Mouse (Mus musculus): ENCODE data around the gene Ifi204. TPM values are rescaled to one million over a fixed set of nuclear protein-coding genes. Genes with fewer than 3 reads are reported as not detected.
"Not testable (repeated sequence)": the region's sequence is repeated elsewhere in the genome, so short reads cannot be mapped to it uniquely, and the experiment has no call there.

The Ifi204 gene
- polyA plus RNA-seq (2016; fragmentation: Nextera tagmentation; extraction: Ambion mirVana): 0.46 and 0.49 TPM in 2 replicates

GRCm38 (mm10) chr1:173766848-173767617 is at the start of gene Ifi204:
Gene Ifi204 (minus strand): TSS chr1:173766943.
- 82% methylated on average over 5 of the region's 5 CpGs for WGBS
- not testable (repeated sequence) for H3K9ac ChIP-seq (replicated peaks); H3K27ac ChIP-seq; ATAC-seq (ENCODE audit: insufficient number of reproducible peaks, insufficient read depth, low FRiP score, low TSS enrichment, low read depth); H3K27me3 ChIP-seq; H3K4me3 ChIP-seq (replicated peaks); H3K36me3 ChIP-seq; H3K9me3 ChIP-seq; H3K4me1 ChIP-seq (replicated peaks); H3K4me2 ChIP-seq

GRCm38 (mm10) chr1:173809294-173809693 is 42.6 kb upstream of the Ifi204 start:
- ATAC-seq (ENCODE audit: insufficient number of reproducible peaks, insufficient read depth, low FRiP score, low TSS enrichment, low read depth); H3K9ac ChIP-seq (replicated peaks); H3K9me3 ChIP-seq; H3K27ac ChIP-seq; H3K4me1 ChIP-seq (replicated peaks); H3K4me3 ChIP-seq (replicated peaks); H3K27me3 ChIP-seq; H3K4me2 ChIP-seq; H3K36me3 ChIP-seq: not testable (repeated sequence)
- WGBS: 89% methylated on average over 2 of the region's 2 CpGs

GRCm38 (mm10) chr1:173802689-173803281 is 36.0 kb upstream of the Ifi204 start:
- H3K9me3 ChIP-seq; H3K9ac ChIP-seq (replicated peaks); ATAC-seq (ENCODE audit: insufficient number of reproducible peaks, insufficient read depth, low FRiP score, low TSS enrichment, low read depth); H3K4me1 ChIP-seq (replicated peaks); H3K27me3 ChIP-seq; H3K4me3 ChIP-seq (replicated peaks); H3K36me3 ChIP-seq; H3K4me2 ChIP-seq; H3K27ac ChIP-seq: not testable (repeated sequence)
- 72% methylated on average over 2 of the region's 2 CpGs for WGBS

GRCm38 (mm10) chr1:173802207-173802606 is 35.5 kb upstream of the Ifi204 start:
- H3K9ac ChIP-seq (replicated peaks); H3K4me2 ChIP-seq; H3K27ac ChIP-seq; H3K27me3 ChIP-seq; H3K4me1 ChIP-seq (replicated peaks); ATAC-seq (ENCODE audit: insufficient number of reproducible peaks, insufficient read depth, low FRiP score, low TSS enrichment, low read depth); H3K4me3 ChIP-seq (replicated peaks); H3K36me3 ChIP-seq; H3K9me3 ChIP-seq: not testable (repeated sequence)
- 73% methylated on average over 3 of the region's 3 CpGs for WGBS

- H3K4me1 ChIP-seq (replicated peaks); H3K9me3 ChIP-seq; H3K27me3 ChIP-seq; H3K4me2 ChIP-seq; H3K4me3 ChIP-seq (replicated peaks); H3K27ac ChIP-seq; H3K36me3 ChIP-seq; ATAC-seq (ENCODE audit: insufficient number of reproducible peaks, insufficient read depth, low FRiP score, low TSS enrichment, low read depth); H3K9ac ChIP-seq (replicated peaks): not testable (repeated sequence)
- WGBS: 81% methylated on average over 2 of the region's 2 CpGs
Observed at GRCm38 (mm10) chr1:173801791-173802190, 35.0 kb upstream of the Ifi204 start.

GRCm38 (mm10) chr1:173773457-173773856 is 6.7 kb upstream of the Ifi204 start:
- not testable (repeated sequence) for H3K4me2 ChIP-seq; H3K27me3 ChIP-seq; H3K4me1 ChIP-seq (replicated peaks); ATAC-seq (ENCODE audit: insufficient number of reproducible peaks, insufficient read depth, low FRiP score, low TSS enrichment, low read depth); H3K4me3 ChIP-seq (replicated peaks); H3K36me3 ChIP-seq; H3K9ac ChIP-seq (replicated peaks); H3K27ac ChIP-seq; H3K9me3 ChIP-seq
- WGBS: 60% methylated on average over 3 of the region's 3 CpGs

GRCm38 (mm10) chr1:173760032-173760431 is 6.7 kb downstream of the Ifi204 start:
- H3K9me3 ChIP-seq; H3K9ac ChIP-seq (replicated peaks); H3K27me3 ChIP-seq; H3K4me3 ChIP-seq (replicated peaks); H3K4me1 ChIP-seq (replicated peaks); H3K4me2 ChIP-seq; H3K27ac ChIP-seq; H3K36me3 ChIP-seq; ATAC-seq (ENCODE audit: insufficient number of reproducible peaks, insufficient read depth, low FRiP score, low TSS enrichment, low read depth): not testable (repeated sequence)
- WGBS: 87% methylated on average over 5 of the region's 5 CpGs

- H3K4me2 ChIP-seq: no peak overlapping the region
- WGBS: 67% methylated on average over 1 of the region's 1 CpGs
- no peak for ATAC-seq (ENCODE audit: insufficient number of reproducible peaks, insufficient read depth, low FRiP score, low TSS enrichment, low read depth)
Observed at GRCm38 (mm10) chr1:173742262-173742661, 24.5 kb downstream of the Ifi204 start.

GRCm38 (mm10) chr1:173741656-173742055 is 25.1 kb downstream of the Ifi204 start, which contains the start of gene Ifi207:
Gene Ifi207 (minus strand): TSS chr1:173741747.
- no peak within 1 kb of the TSS for H3K4me3 ChIP-seq (replicated peaks)
- H3K4me1 ChIP-seq (replicated peaks): no peaks in the 10 kb centered on the region
- 75% methylated on average over 4 of the region's 4 CpGs for WGBS
- H3K4me2 ChIP-seq: no peak within 1 kb of the TSS
- no peak within 1 kb of the TSS for H3K27ac ChIP-seq
- no peak for ATAC-seq (ENCODE audit: insufficient number of reproducible peaks, insufficient read depth, low FRiP score, low TSS enrichment, low read depth)
- H3K36me3 ChIP-seq: no peaks in the 10 kb centered on the region
- H3K27me3 ChIP-seq: no peaks in the 10 kb centered on the region
- H3K9me3 ChIP-seq: no peaks in the 10 kb centered on the region
- H3K9ac ChIP-seq (replicated peaks): no peak within 1 kb of the TSS

More at GRCm38 (mm10) chr1:173742262-173742661, 24.5 kb downstream of the Ifi204 start:
- Histone ChIP-seq H3K9ac (replicated peaks) (no peak overlapping the region), H3K27ac (no peak overlapping the region), H3K4me3 (replicated peaks) (no peak overlapping the region), H3K4me1 (replicated peaks) (no peaks in the 10 kb centered on the region), H3K36me3 (no peaks in the 10 kb centered on the region), H3K27me3 (no peaks in the 10 kb centered on the region), H3K9me3 (no peaks in the 10 kb centered on the region)

GRCm38 (mm10) chr1:173740537-173740936 is 26.2 kb downstream of the Ifi204 start:
- Histone ChIP-seq H3K4me3 (replicated peaks) (no peak overlapping the region), H3K27me3 (no peaks in the 10 kb centered on the region), H3K36me3 (no peaks in the 10 kb centered on the region), H3K27ac (no peak overlapping the region), H3K4me2 (no peak overlapping the region), H3K4me1 (replicated peaks) (no peaks in the 10 kb centered on the region), H3K9ac (replicated peaks) (no peak overlapping the region), H3K9me3 (no peaks in the 10 kb centered on the region)
- ATAC-seq (ENCODE audit: insufficient number of reproducible peaks, insufficient read depth, low FRiP score, low TSS enrichment, low read depth): no peak

- H3K36me3 ChIP-seq: no peaks in the 10 kb centered on the region
- H3K9ac ChIP-seq (replicated peaks): no peak overlapping the region
- no peak overlapping the region for H3K27ac ChIP-seq
- H3K4me3 ChIP-seq (replicated peaks): no peak overlapping the region
- no peaks in the 10 kb centered on the region for H3K27me3 ChIP-seq
- no peak overlapping the region for H3K4me2 ChIP-seq
- no peaks in the 10 kb centered on the region for H3K9me3 ChIP-seq
- ATAC-seq (ENCODE audit: insufficient number of reproducible peaks, insufficient read depth, low FRiP score, low TSS enrichment, low read depth): no peak
- 55% methylated on average over 2 of the region's 2 CpGs for WGBS
- H3K4me1 ChIP-seq (replicated peaks): no peaks in the 10 kb centered on the region
Observed at GRCm38 (mm10) chr1:173736986-173737385, 29.8 kb downstream of the Ifi204 start.

GRCm38 (mm10) chr1:173735015-173735414 is 31.7 kb downstream of the Ifi204 start:
- not testable (repeated sequence) for H3K4me2 ChIP-seq; H3K27ac ChIP-seq; H3K9me3 ChIP-seq; H3K4me3 ChIP-seq (replicated peaks); ATAC-seq (ENCODE audit: insufficient number of reproducible peaks, insufficient read depth, low FRiP score, low TSS enrichment, low read depth); H3K9ac ChIP-seq (replicated peaks); H3K27me3 ChIP-seq; H3K4me1 ChIP-seq (replicated peaks); H3K36me3 ChIP-seq
- 84% methylated on average over 4 of the region's 4 CpGs for WGBS

Data from limb, embryonic 12.5 days (tissue).